Mouse (Mus musculus): ENCODE data around the gene Tagln3. TPM values are rescaled to one million over a fixed set of nuclear protein-coding genes. Genes with fewer than 3 reads are reported as not detected.

Gene Tagln3
- polyA plus RNA-seq, 1 experiment = 0.09 TPM

DNA sequence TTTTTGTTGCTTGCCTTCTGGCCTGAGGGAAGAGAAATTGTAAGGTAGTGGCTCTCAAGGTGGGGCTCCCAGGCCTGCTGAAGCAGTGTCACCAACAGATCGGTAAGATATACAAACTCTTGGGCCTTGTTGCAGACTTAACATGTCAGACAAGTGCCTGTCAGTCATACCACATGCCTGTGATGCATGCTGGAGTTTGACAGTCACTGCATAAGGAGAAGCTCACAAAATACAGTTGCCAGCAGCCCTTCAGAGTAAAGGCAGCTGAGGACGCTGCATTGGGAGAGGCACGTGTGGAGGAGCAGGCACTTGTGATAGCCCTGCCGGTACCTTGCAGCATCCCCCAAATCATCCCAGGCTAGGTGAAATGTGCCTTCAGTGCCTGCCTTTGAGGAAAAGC, 6.1 kb downstream of the Tagln3 start:
- TF ChIP-seq MAX (IDR thresholded peaks at IDR 0.05) (no peak), CEBPB (IDR thresholded peaks at IDR 0.05; ENCODE audit: low read depth) (no peak), CTCF (IDR thresholded peaks at IDR 0.05; ENCODE audit: control insufficient read depth, insufficient read depth, insufficient read length) (no peak), USF1 (IDR thresholded peaks at IDR 0.05; ENCODE audit: low read depth) (no peak), MYOG (IDR thresholded peaks at IDR 0.05; ENCODE audit: control insufficient read depth, extremely low read depth, insufficient read length) (no peak), FOSL1 (IDR thresholded peaks at IDR 0.05; ENCODE audit: insufficient read depth, low read length, poor library complexity, severe bottlenecking) (no peak), MYOD1 (IDR thresholded peaks at IDR 0.05; ENCODE audit: control insufficient read depth, insufficient read length, low read depth) (no peak)
- no peaks in the 10 kb centered on the region for H3K27me3 ChIP-seq (ENCODE audit: control insufficient read depth, insufficient read depth, insufficient read length)
- no peaks in the 10 kb centered on the region for H3K36me3 ChIP-seq (ENCODE audit: control insufficient read depth, insufficient read depth)
- no peak overlapping the region for H3ac ChIP-seq (ENCODE audit: control insufficient read depth, insufficient read length, low read depth)
- no peaks in the 10 kb centered on the region for H3K79me3 ChIP-seq (ENCODE audit: low read depth)
- no peaks in the 10 kb centered on the region for H3K79me2 ChIP-seq (ENCODE audit: control insufficient read depth, insufficient read depth)
- H3K4me3 ChIP-seq (ENCODE audit: insufficient read depth, poor library complexity, severe bottlenecking) = no peak overlapping the region

DNA sequence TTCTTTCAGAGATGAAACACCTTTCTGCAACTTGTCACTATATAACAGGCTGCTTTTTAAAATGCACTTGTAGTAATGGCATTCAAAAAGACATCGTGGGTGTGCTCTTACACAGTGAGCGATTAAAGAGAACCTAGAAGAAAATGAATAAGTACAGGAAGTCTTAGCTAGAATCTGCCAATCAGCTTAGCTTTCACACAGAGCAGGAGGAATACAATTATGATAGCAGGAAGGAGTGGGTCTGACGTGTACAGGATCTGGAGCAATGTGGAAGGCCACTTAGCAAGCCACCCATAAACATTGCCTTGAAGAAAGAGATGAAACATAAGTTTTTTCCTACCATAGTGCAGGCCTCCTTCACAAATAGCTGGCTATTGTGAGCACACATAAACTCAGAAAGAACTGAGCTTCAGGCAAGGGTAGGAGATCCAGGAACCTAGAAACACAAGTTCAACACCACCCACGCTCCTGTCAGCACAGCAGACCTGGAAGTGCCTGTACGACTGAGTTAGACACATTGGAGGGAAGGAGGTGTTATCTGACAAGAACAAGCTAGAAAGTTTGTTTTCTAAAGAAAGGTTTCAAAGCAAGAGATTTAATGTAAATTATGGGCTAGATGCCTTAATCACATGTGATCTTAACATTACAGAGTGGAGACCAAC, 9.8 kb downstream of the Tagln3 start:
- Histone ChIP-seq H3K36me3 (ENCODE audit: control insufficient read depth, insufficient read depth) (no peaks in the 10 kb centered on the region), H3ac (ENCODE audit: control insufficient read depth, insufficient read length, low read depth) (no peak overlapping the region), H3K4me3 (ENCODE audit: insufficient read depth, poor library complexity, severe bottlenecking) (no peak overlapping the region), H3K79me3 (ENCODE audit: low read depth) (no peaks in the 10 kb centered on the region), H3K79me2 (ENCODE audit: control insufficient read depth, insufficient read depth) (no peaks in the 10 kb centered on the region), H3K27me3 (ENCODE audit: control insufficient read depth, insufficient read depth, insufficient read length) (no peaks in the 10 kb centered on the region)
- TF ChIP-seq MAX (IDR thresholded peaks at IDR 0.05) (no peak), CTCF (IDR thresholded peaks at IDR 0.05; ENCODE audit: control insufficient read depth, insufficient read depth, insufficient read length) (no peak), MYOG (IDR thresholded peaks at IDR 0.05; ENCODE audit: control insufficient read depth, extremely low read depth, insufficient read length) (no peak), MYOD1 (IDR thresholded peaks at IDR 0.05; ENCODE audit: control insufficient read depth, insufficient read length, low read depth) (no peak), CEBPB (IDR thresholded peaks at IDR 0.05; ENCODE audit: low read depth) (no peak), USF1 (IDR thresholded peaks at IDR 0.05; ENCODE audit: low read depth) (no peak), FOSL1 (IDR thresholded peaks at IDR 0.05; ENCODE audit: insufficient read depth, low read length, poor library complexity, severe bottlenecking) (no peak)

DNA sequence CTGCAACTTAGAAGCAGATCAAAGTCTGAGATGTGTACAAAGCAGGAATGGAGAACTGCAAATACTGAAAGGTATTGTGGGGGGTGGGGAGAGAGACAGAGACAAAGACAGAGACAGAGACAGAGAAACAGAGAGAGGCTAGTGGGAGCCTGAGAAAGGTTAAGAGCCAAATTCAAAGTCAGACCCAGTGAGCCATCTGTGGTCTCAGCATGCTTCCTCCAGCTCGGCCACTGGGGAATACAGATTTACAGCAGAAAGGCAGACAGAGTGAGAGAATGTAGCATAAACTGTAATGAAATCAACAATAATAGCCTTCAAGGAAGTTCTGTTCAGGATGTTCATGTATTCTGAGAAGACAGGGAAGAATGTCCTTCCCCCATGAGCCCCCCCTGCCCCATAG, 10.5 kb downstream of the Tagln3 start:
- no peaks in the 10 kb centered on the region for H3K27me3 ChIP-seq (ENCODE audit: control insufficient read depth, insufficient read depth, insufficient read length)
- no peak overlapping the region for H3K4me3 ChIP-seq (ENCODE audit: insufficient read depth, poor library complexity, severe bottlenecking)
- no peak for TF ChIP-seq MYOG (IDR thresholded peaks at IDR 0.05; ENCODE audit: control insufficient read depth, extremely low read depth, insufficient read length)
- TF ChIP-seq CEBPB (IDR thresholded peaks at IDR 0.05; ENCODE audit: low read depth) = no peak
- TF ChIP-seq FOSL1 (IDR thresholded peaks at IDR 0.05; ENCODE audit: insufficient read depth, low read length, poor library complexity, severe bottlenecking) = no peak
- TF ChIP-seq MAX (IDR thresholded peaks at IDR 0.05) = no peak
- TF ChIP-seq USF1 (IDR thresholded peaks at IDR 0.05; ENCODE audit: low read depth) = no peak
- TF ChIP-seq MYOD1 (IDR thresholded peaks at IDR 0.05; ENCODE audit: control insufficient read depth, insufficient read length, low read depth) = no peak
- no peak for TF ChIP-seq CTCF (IDR thresholded peaks at IDR 0.05; ENCODE audit: control insufficient read depth, insufficient read depth, insufficient read length)

DNA sequence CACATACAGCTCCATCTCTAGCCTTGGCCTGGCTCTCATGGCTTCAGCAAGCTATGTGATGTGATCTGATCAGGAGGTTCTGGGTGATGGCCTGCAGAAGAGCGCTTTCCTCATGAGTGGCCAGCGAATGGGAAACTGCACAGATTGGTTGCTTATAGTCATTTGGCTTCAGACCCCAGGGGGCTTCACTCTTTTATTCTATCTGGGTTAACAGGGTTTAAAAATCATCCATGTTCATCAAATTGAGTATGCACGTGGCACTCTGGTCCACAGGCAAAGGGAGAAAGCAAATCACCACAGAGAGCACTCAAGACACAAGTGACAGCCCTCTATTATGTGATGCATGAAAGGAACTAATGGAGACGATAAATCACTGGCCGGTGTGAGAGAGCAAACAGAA, 11.1 kb downstream of the Tagln3 start:
- H3K79me3 ChIP-seq (ENCODE audit: low read depth) = no peaks in the 10 kb centered on the region
- H3K4me3 ChIP-seq (ENCODE audit: insufficient read depth, poor library complexity, severe bottlenecking) = no peak overlapping the region
- no peaks in the 10 kb centered on the region for H3K36me3 ChIP-seq (ENCODE audit: control insufficient read depth, insufficient read depth)
- TF ChIP-seq MYOD1 (IDR thresholded peaks at IDR 0.05; ENCODE audit: control insufficient read depth, insufficient read length, low read depth) (no peak), FOSL1 (IDR thresholded peaks at IDR 0.05; ENCODE audit: insufficient read depth, low read length, poor library complexity, severe bottlenecking) (no peak), CEBPB (IDR thresholded peaks at IDR 0.05; ENCODE audit: low read depth) (no peak), USF1 (IDR thresholded peaks at IDR 0.05; ENCODE audit: low read depth) (no peak), MYOG (IDR thresholded peaks at IDR 0.05; ENCODE audit: control insufficient read depth, extremely low read depth, insufficient read length) (no peak), CTCF (IDR thresholded peaks at IDR 0.05; ENCODE audit: control insufficient read depth, insufficient read depth, insufficient read length) (no peak), MAX (IDR thresholded peaks at IDR 0.05) (no peak)
- no peaks in the 10 kb centered on the region for H3K79me2 ChIP-seq (ENCODE audit: control insufficient read depth, insufficient read depth)
- no peak overlapping the region for H3ac ChIP-seq (ENCODE audit: control insufficient read depth, insufficient read length, low read depth)
- H3K27me3 ChIP-seq (ENCODE audit: control insufficient read depth, insufficient read depth, insufficient read length) = no peaks in the 10 kb centered on the region

More for the DNA sequence above, 10.5 kb downstream of the Tagln3 start:
- Histone ChIP-seq H3K79me2 (ENCODE audit: control insufficient read depth, insufficient read depth) (no peaks in the 10 kb centered on the region), H3K36me3 (ENCODE audit: control insufficient read depth, insufficient read depth) (no peaks in the 10 kb centered on the region), H3ac (ENCODE audit: control insufficient read depth, insufficient read length, low read depth) (no peak overlapping the region), H3K79me3 (ENCODE audit: low read depth) (no peaks in the 10 kb centered on the region)

DNA sequence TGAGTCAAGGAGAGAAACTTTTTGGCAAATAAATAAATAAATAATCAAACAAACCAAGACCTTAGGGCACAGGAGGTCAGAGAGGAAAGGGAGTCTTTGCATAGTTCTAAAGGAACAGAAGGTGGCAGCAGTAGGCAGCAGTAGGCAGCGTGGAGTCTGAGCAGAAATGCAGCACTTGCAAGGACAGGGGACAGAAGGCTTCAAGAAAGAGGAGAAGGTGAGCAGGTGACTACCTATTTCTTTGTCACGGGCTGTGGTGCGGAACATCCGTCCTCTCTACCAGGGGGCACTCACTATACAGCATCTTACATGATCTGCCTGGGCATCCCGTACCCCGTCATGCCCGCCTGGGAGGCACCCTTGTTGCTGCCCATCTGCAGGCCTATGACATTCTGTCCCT, 13.1 kb downstream of the Tagln3 start:
- no peak overlapping the region for H3K4me3 ChIP-seq (ENCODE audit: insufficient read depth, poor library complexity, severe bottlenecking)
- TF ChIP-seq CTCF (IDR thresholded peaks at IDR 0.05; ENCODE audit: control insufficient read depth, insufficient read depth, insufficient read length) = no peak
- TF ChIP-seq MAX (IDR thresholded peaks at IDR 0.05) = no peak
- TF ChIP-seq MYOG (IDR thresholded peaks at IDR 0.05; ENCODE audit: control insufficient read depth, extremely low read depth, insufficient read length) = no peak
- no peak for TF ChIP-seq CEBPB (IDR thresholded peaks at IDR 0.05; ENCODE audit: low read depth)
- TF ChIP-seq USF1 (IDR thresholded peaks at IDR 0.05; ENCODE audit: low read depth) = no peak
- TF ChIP-seq MYOD1 (IDR thresholded peaks at IDR 0.05; ENCODE audit: control insufficient read depth, insufficient read length, low read depth) = no peak
- no peaks in the 10 kb centered on the region for H3K36me3 ChIP-seq (ENCODE audit: control insufficient read depth, insufficient read depth)

More for the DNA sequence above, 13.1 kb downstream of the Tagln3 start:
- Histone ChIP-seq H3K79me2 (ENCODE audit: control insufficient read depth, insufficient read depth) (no peaks in the 10 kb centered on the region), H3ac (ENCODE audit: control insufficient read depth, insufficient read length, low read depth) (no peak overlapping the region), H3K27me3 (ENCODE audit: control insufficient read depth, insufficient read depth, insufficient read length) (no peaks in the 10 kb centered on the region), H3K79me3 (ENCODE audit: low read depth) (no peaks in the 10 kb centered on the region)

Measured in C2C12 (cell line).